Mouse (Mus musculus) gastrocnemius, postnatal 4 days (tissue): ENCODE results near the gene Aip. TPM values are rescaled to one million over a fixed set of nuclear protein-coding genes. Genes with fewer than 3 reads are reported as not detected.
"Not testable (repeated sequence)": the region's sequence is repeated elsewhere in the genome, so short reads cannot be mapped to it uniquely, and the experiment has no call there.

ENCODE experiments used
- DNase-seq, 2 experiments: peaks; one replicate each; pipeline ENCODE4 v3.0.0; 2021 to 2022; ENCODE audit warnings: low spot score in 2 of 2, mixed read lengths in 2 of 2
- total RNA-seq, 2 experiments: library from RNA; stranded (reverse); gene quantifications; 2 replicates each; pipeline ENCODE4 v1.2.3; 2021

Aip gene
- total RNA-seq, 2 experiments from 2014 or later, result 49.9 to 61.1 TPM

- DNase-seq, result not testable (repeated sequence)
These were observed 57.4 kb downstream of the Aip start for GRCm38 (mm10) chr19:4068242-4068641.

GRCm38 (mm10) chr19:4066877-4067276 lies 58.8 kb downstream of the Aip start:
- DNase-seq, result no peak

GRCm38 (mm10) chr19:4066280-4066679 lies 59.4 kb downstream of the Aip start:
- no peak for DNase-seq

- DNase-seq, result not testable (repeated sequence)
These were observed 61.2 kb downstream of the Aip start for GRCm38 (mm10) chr19:4064501-4064900.

Other genes with a start within 250 kb of the Aip start
- 10 to 100 TPM; 25.9 to 34.5 TPM for gene Tcirg1, start 218.7 kb downstream of the Aip start, total RNA-seq
- 100 to 1,000 TPM; 182 to 186 TPM for gene Ndufs8, start 213.1 kb downstream of the Aip start, total RNA-seq
- 1 to 10 TPM; 6.7 to 7.1 TPM for gene Aldh3b1, start 196.1 kb downstream of the Aip start, total RNA-seq
- gene Unc93b1, start 190.7 kb downstream of the Aip start, total RNA-seq, result 10 to 100 TPM; 25.8 to 26.8 TPM
- gene Aldh3b3, start 167.2 kb downstream of the Aip start, total RNA-seq, result under 1 TPM; 0.08 to 0.12 TPM
- 1 to 10 TPM in 1 of 2 experiments, under 1 TPM in 1; 0.88 to 1.7 TPM for gene Aldh3b2, start 153.5 kb downstream of the Aip start, total RNA-seq
- gene Acy3, start 139.3 kb downstream of the Aip start, total RNA-seq, result 1 to 10 TPM; 7.0 to 7.6 TPM
- gene Tbx10, start 133.1 kb downstream of the Aip start, total RNA-seq, result not detected
- 10 to 100 TPM; 18.5 to 19.0 TPM for gene Nudt8, start 125.3 kb downstream of the Aip start, total RNA-seq
- under 1 TPM; 0.49 to 0.74 TPM for gene Gm49405, start 125.2 kb downstream of the Aip start, total RNA-seq
- 1 to 10 TPM; 1.1 to 2.4 TPM for gene Doc2g, start 122.5 kb downstream of the Aip start, total RNA-seq
- 100 to 1,000 TPM; 314 to 350 TPM for gene Ndufv1, start 113.1 kb downstream of the Aip start, total RNA-seq
- gene Gstp1, start 87.9 kb downstream of the Aip start, total RNA-seq, result 100 to 1,000 TPM; 205 to 221 TPM
- 10 to 100 TPM; 40.2 to 49.5 TPM for gene Gstp2, start 79.8 kb downstream of the Aip start, total RNA-seq
- 1 to 10 TPM in 1 of 2 experiments, not detected in 1; 1.1 TPM for gene Gstp3, start 66.3 kb downstream of the Aip start, total RNA-seq
- not detected for gene Cabp2, start 44.3 kb downstream of the Aip start, total RNA-seq
- 10 to 100 TPM; 22.9 to 23.9 TPM for gene Cdk2ap2, start 28.7 kb downstream of the Aip start, total RNA-seq
- 1 to 10 TPM; 6.1 to 7.3 TPM for gene Pitpnm1, start 25.9 kb downstream of the Aip start, total RNA-seq
- not detected for gene Gpr152, start 13.9 kb upstream of the Aip start, total RNA-seq
- not detected for gene Cabp4, start 18.2 kb upstream of the Aip start, total RNA-seq
- 10 to 100 TPM; 73.6 to 74.5 TPM for gene Coro1b, start 22.8 kb upstream of the Aip start, total RNA-seq
- gene Ptprcap, start 27.7 kb upstream of the Aip start, total RNA-seq, result 1 to 10 TPM; 1.9 to 2.2 TPM
- gene Rps6kb2, start 37.5 kb upstream of the Aip start, total RNA-seq, result 10 to 100 TPM; 34.7 to 38.0 TPM
- 10 to 100 TPM; 65.5 to 69.4 TPM for gene Carns1, start 49.6 kb upstream of the Aip start, total RNA-seq
- 1 to 10 TPM; 5.1 to 5.2 TPM for gene Tbc1d10c, start 65.4 kb upstream of the Aip start, total RNA-seq
- 100 to 1,000 TPM; 432 to 472 TPM for gene Ppp1ca, start 66.2 kb upstream of the Aip start, total RNA-seq
- gene Rad9a, start 75.8 kb upstream of the Aip start, total RNA-seq, result 1 to 10 TPM; 7.3 to 8.3 TPM
- 1 to 10 TPM; 1.6 to 2.7 TPM for gene Clcf1, start 88.4 kb upstream of the Aip start, total RNA-seq
- gene AC109138.7, start 88.5 kb upstream of the Aip start, total RNA-seq, result not detected
- gene Pold4, start 106.0 kb upstream of the Aip start, total RNA-seq, result 10 to 100 TPM; 31.4 to 34.3 TPM
- gene Ssh3, start 143.3 kb upstream of the Aip start, total RNA-seq, result 1 to 10 TPM; 4.4 to 5.2 TPM
- gene Ankrd13d, start 157.3 kb upstream of the Aip start, total RNA-seq, result 1 to 10 TPM; 2.2 to 2.6 TPM
- gene Grk2, start 180.4 kb upstream of the Aip start, total RNA-seq, result 10 to 100 TPM; 42.9 to 43.8 TPM